Mouse (Mus musculus) stomach, postnatal 0 days (tissue): ENCODE measurements at regions not wholly inside any gene's neighbourhood (a gene's known extent, or its start where the extent isn't known, plus 50 kb on each side); places are given as distances from the start of the nearest gene placed in this dataset.

Experiments used
- CTCF ChIP-seq: IDR thresholded peaks from 2 replicates; pipeline ENCODE4 v1.5.1; 2016; ENCODE audit warnings: antibody characterized with exemption, low read depth, mild to moderate bottlenecking, moderate library complexity
- EP300 ChIP-seq: optimal IDR thresholded peaks from 2 replicates; pipeline ENCODE3; 2016; ENCODE audit warnings: antibody characterized with exemption

DNA sequence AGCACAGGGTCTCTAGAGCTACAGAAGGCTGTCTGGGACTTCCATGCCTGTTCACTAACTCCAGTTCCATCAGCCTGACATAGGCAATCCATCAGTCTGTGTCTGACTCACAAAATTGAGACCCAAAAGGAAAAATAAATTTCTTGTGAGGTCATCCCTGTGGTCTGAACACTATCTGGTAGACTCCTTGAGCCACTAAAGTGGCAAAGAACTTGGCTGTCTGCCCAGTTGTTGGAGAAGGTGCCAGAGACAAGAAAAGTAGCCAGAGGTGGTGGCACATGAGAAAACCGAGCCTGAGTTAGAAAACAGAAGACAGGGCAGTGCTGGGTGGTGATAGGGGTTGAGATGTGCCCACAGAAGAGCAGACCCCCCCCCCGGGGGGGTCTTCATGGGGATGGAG, 535.0 kb downstream of the 1700129C05Rik start:
- TF ChIP-seq CTCF (no peak), EP300 (no peak)
